Mouse (Mus musculus): ENCODE results near the gene Olfr596.
"Not testable (repeated sequence)": the region's sequence is repeated elsewhere in the genome, so short reads cannot be mapped to it uniquely, and the experiment has no call there.

Gene Olfr596

DNA sequence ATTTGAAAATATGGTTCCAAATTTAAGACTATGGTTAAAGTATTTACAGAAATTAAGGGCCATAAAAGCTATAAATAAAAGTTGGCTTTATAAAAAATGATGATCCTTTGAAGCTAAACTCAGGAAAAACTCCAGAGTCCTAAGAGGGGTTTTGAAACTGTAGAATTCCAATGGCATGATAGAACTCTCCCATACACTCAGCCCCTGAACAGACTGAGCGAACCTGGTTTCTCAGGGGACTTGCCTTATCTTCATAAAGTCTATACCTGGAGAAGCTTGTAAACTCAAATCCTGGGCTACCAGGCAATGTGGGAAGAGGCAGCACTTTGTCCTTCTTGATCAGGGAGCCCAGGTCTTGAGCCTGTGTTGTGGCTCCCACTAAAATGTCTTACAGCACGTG is at the start of gene Olfr596:
TSS of gene Olfr596 (plus strand) at position 301 of the 400 bp plus-strand sequence.
- DNase-seq: not testable (repeated sequence)

DNA sequence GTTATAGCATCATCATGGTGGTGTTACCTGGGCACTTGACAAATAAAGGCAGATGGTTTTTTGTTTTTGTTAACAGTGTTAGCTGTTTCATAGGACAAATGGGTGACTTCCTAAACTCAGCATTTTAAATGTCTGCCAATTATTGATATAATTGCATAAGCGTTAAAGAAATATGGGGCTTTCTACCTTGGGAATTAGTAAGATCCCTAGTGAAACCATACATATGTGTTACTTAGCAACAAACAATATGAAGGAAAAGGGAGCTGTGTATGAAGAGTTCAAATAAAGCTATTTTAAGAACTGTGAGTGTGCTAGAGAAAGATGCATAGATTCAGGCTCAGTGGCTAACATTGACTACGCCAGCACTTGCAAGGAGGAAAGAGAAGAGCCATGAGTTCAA is 10.6 kb downstream of the Olfr596 start, which contains the start of gene Olfr597:
TSS of gene Olfr597 (plus strand) at position 301 of the 400 bp plus-strand sequence.
- DNase-seq: not testable (repeated sequence)

DNA sequence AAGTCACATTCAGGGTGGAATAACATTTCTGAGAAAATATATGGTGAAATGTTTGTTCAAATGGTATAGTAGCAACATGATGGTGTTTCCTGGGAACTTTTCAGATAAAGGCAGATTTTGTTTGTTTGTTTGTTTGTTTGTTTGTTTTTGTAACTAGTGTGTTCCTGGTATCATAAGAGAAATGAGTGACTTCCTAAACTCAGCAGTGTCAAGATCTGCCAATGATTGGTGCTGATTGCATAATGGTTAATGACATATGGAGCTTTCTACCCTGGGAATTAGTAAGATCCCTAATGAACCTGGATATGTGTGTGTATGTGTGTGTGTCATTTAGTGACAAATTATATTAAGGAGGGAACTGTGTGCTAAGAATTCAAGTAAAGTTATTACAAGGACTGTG is 17.8 kb downstream of the Olfr596 start, which contains the start of gene Olfr598:
TSS of gene Olfr598 (plus strand) at position 301 of the 400 bp plus-strand sequence.
- DNase-seq: no peak

DNA sequence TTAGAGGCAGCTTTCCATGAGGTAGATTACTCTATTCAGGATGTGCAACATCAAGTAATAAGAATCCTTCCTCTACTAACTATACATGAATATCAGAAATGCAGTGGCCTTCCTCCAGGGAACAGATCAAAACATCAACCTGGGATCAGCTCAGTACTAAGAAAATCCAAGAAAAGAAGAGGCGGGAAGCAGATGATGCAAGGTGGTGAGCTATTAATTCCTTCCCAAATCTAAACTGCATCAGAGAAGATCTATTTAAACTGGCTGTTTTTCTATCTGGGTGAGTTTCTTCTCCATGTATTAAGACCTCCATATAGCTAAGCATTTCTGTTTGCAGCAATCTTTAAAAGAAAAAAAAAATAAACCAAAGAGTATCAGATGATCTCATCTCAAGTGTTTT is 30.2 kb downstream of the Olfr596 start, which contains the start of gene Olfr599:
TSS of gene Olfr599 (plus strand) at position 301 of the 400 bp plus-strand sequence.
- no peak for DNase-seq

DNA sequence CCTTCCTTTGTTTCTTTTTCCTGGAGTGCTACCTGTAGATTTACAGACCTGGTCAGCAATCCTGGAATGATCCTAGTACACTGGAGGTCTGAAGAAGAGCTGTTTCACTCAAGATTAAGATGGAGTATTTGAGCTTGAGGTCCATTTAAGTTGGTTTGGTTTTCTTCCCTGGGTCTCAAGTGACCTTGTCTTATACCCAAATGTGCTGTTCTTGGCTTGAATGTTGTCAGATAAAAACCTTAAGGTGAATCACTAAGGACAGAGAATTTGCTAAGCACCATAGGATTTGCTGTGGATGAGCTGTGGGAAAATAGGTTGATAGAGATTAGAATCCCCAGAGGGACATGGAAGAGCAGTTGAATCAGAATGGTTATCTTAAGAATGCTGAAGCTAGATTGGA is 44.1 kb downstream of the Olfr596 start, which contains the start of gene Olfr600:
TSS of gene Olfr600 (minus strand) at position 101 of the 400 bp plus-strand sequence.
- no peak for DNase-seq

Data from cerebellum, postnatal 14 days (tissue).